Mouse (Mus musculus): ENCODE measurements at regions not wholly inside any gene's neighbourhood (a gene's known extent, or its start where the extent isn't known, plus 50 kb on each side); places are given as distances from the start of the nearest gene placed in this dataset.

GRCm38 (mm10) chr10:96549651-96550050, 67.2 kb upstream of the Btg1 start:
- 59% methylated on average over 2 of the region's 2 CpGs for WGBS (ENCODE audit: insufficient replicate concordance)

DNA sequence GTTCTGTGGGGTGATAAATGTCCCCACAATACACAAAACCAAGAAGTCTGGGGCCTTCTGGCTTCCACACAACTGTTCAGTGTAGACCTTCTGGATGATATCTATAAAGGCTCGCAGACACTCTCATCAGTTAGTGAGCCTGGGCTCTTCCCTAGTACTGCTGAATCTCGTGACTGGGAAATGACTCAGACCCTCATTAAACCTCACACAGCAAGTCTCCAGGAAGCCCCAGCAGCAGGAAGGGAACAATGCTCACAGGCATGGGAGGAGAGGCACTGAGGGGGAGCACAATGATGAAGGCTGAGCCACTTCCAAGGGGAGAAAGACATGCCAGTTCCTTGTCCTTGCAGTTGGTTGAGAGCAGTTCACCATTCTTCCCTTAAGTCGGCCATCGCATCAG, 66.5 kb upstream of the Btg1 start:
- Histone ChIP-seq H3K4me2 (no peak overlapping the region), H3K36me3 (no peaks in the 10 kb centered on the region), H3K27me3 (no peaks in the 10 kb centered on the region), H3K9me3 (replicated peaks) (no peaks in the 10 kb centered on the region), H3K27ac (no peak overlapping the region), H3K4me1 (replicated peaks) (no peaks in the 10 kb centered on the region), H3K4me3 (replicated peaks) (no peak overlapping the region), H3K9ac (no peak overlapping the region)
- 57% methylated on average over 4 of the region's 4 CpGs for WGBS (ENCODE audit: insufficient replicate concordance)
- ATAC-seq (ENCODE audit: low read depth) (no peak), DNase-seq (no peak)

More at GRCm38 (mm10) chr10:96549651-96550050, 67.2 kb upstream of the Btg1 start:
- Histone ChIP-seq H3K9ac (no peak overlapping the region), H3K4me1 (replicated peaks) (no peaks in the 10 kb centered on the region), H3K27ac (no peak overlapping the region), H3K4me2 (no peak overlapping the region), H3K4me3 (replicated peaks) (no peak overlapping the region), H3K27me3 (no peaks in the 10 kb centered on the region), H3K36me3 (no peaks in the 10 kb centered on the region), H3K9me3 (replicated peaks) (no peaks in the 10 kb centered on the region)
- DNase-seq (no peak), ATAC-seq (ENCODE audit: low read depth) (no peak)

DNA sequence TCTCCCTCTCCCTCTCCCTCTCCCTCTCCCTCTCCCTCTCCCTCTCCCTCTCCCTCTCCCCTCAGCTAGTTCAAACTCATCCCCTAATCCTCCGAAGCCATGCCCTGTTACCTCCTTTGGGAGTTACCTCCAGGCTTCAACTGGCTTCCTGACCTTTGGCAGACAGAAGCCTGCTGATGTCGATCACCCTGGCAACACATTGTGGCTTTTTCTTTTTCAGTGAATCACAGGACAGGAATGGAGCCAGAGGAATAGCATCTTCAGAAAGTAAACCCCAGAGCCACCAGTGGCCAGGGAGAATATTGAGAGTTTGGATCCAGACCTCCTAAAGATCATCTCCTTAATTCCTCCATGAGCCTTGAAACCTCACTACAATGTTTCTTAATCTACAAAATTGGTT, 59.5 kb upstream of the Btg1 start:
- Histone ChIP-seq H3K4me1 (replicated peaks) (no peaks in the 10 kb centered on the region), H3K27ac (no peak overlapping the region), H3K27me3 (no peaks in the 10 kb centered on the region), H3K4me2 (no peak overlapping the region), H3K9ac (no peak overlapping the region), H3K9me3 (replicated peaks) (no peaks in the 10 kb centered on the region), H3K36me3 (no peaks in the 10 kb centered on the region), H3K4me3 (replicated peaks) (no peak overlapping the region)
- DNase-seq, result no peak
- no peak for ATAC-seq (ENCODE audit: low read depth)
- 51% methylated on average over 2 of the region's 2 CpGs for WGBS (ENCODE audit: insufficient replicate concordance)

DNA sequence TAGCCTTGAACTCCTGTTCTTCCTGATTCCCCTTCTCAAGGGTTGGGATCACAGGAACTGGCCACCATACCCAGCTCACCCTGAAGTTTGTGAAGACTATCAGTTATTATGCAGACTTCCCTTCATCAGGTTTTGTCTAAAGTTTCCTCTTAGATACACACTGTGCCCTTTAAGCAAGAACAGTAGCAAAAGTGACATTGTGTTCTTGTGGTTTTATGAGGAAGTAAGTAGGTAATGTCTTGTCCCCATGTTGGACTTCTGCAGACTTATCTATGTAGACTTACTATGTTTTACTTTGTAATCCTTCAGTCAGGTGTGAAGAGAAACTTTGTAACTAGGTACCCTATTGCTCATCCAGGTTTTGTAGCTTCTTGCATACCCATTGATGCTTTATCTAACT, 51.5 kb upstream of the Btg1 start:
- no peak for DNase-seq

More for the DNA sequence above, 51.5 kb upstream of the Btg1 start:
- H3K4me1 ChIP-seq (replicated peaks), result no peaks in the 10 kb centered on the region
- H3K4me3 ChIP-seq (replicated peaks), result no peak overlapping the region
- no peaks in the 10 kb centered on the region for H3K9me3 ChIP-seq (replicated peaks)
- ATAC-seq (ENCODE audit: low read depth), result no peak
- no peak overlapping the region for H3K9ac ChIP-seq
- H3K36me3 ChIP-seq, result no peaks in the 10 kb centered on the region
- H3K27me3 ChIP-seq, result no peaks in the 10 kb centered on the region
- H3K27ac ChIP-seq, result no peak overlapping the region
- no peak overlapping the region for H3K4me2 ChIP-seq

Measured in liver, embryonic 13.5 days (tissue).